Mouse (Mus musculus) lung, adult 18-20 months (tissue): ENCODE results near the gene Pdss2.

ENCODE experiments used
- DNase-seq, 2 experiments: peaks; one replicate each; pipeline ENCODE4 v3.0.0; 2022; ENCODE audit warnings: mixed read lengths in 2 of 2

Pdss2 gene

GRCm38 (mm10) chr10:43220910-43221625, at the start of gene Pdss2:
Gene Pdss2 (plus strand): TSS chr10:43221486.
- DNase-seq: peak; percentile 96 to 98

GRCm38 (mm10) chr10:43172066-43172465, 49.2 kb upstream of the Pdss2 start:
- no peak for DNase-seq

GRCm38 (mm10) chr10:43172554-43172953, 48.7 kb upstream of the Pdss2 start:
- no peak for DNase-seq

- peak; percentile 32 to 39 for DNase-seq
Measured at GRCm38 (mm10) chr10:43173141-43173827, 48.0 kb upstream of the Pdss2 start.

GRCm38 (mm10) chr10:43173828-43174325, 47.4 kb upstream of the Pdss2 start:
- no peak for DNase-seq

- no peak for DNase-seq
Measured at GRCm38 (mm10) chr10:43174326-43175155, 46.7 kb upstream of the Pdss2 start, which contains the start of the genes Sobp and 9030612E09Rik. Gene Sobp (minus strand): TSS chr10:43174530. Gene 9030612E09Rik (plus strand): TSS chr10:43174704.

GRCm38 (mm10) chr10:43175156-43175601, 46.1 kb upstream of the Pdss2 start:
- DNase-seq: no peak

- no peak for DNase-seq
Measured at GRCm38 (mm10) chr10:43180313-43180912, 40.9 kb upstream of the Pdss2 start.

GRCm38 (mm10) chr10:43200206-43200605, 21.1 kb upstream of the Pdss2 start:
- DNase-seq: no peak

GRCm38 (mm10) chr10:43203865-43204264, 17.4 kb upstream of the Pdss2 start:
- DNase-seq: no peak

GRCm38 (mm10) chr10:43211866-43212265, 9.4 kb upstream of the Pdss2 start:
- DNase-seq: peak; percentile 12 to 25

GRCm38 (mm10) chr10:43217361-43217900, 3.9 kb upstream of the Pdss2 start:
- no peak for DNase-seq

GRCm38 (mm10) chr10:43220479-43220878, 807 bp upstream of the Pdss2 start:
- DNase-seq: no peak

- peak; percentile 22 to 27 for DNase-seq
Measured at GRCm38 (mm10) chr10:43221659-43222058, 373 bp downstream of the Pdss2 start.

- no peak for DNase-seq
Measured at GRCm38 (mm10) chr10:43223391-43223790, 2.1 kb downstream of the Pdss2 start.

GRCm38 (mm10) chr10:43226391-43226790, 5.1 kb downstream of the Pdss2 start:
- DNase-seq: no peak

- no peak for DNase-seq
Measured at GRCm38 (mm10) chr10:43229236-43229635, 8.0 kb downstream of the Pdss2 start.

GRCm38 (mm10) chr10:43234522-43234921, 13.2 kb downstream of the Pdss2 start:
- no peak for DNase-seq

- DNase-seq: no peak
Measured at GRCm38 (mm10) chr10:43235011-43235410, 13.7 kb downstream of the Pdss2 start.

GRCm38 (mm10) chr10:43235758-43236669, 14.7 kb downstream of the Pdss2 start:
- DNase-seq: no peak

GRCm38 (mm10) chr10:43242215-43242614, 20.9 kb downstream of the Pdss2 start:
- no peak for DNase-seq
